Mouse (Mus musculus) bone marrow macrophage, adult 2 months (primary cell): ENCODE measurements at regions not wholly inside any gene's neighbourhood (a gene's known extent, or its start where the extent isn't known, plus 50 kb on each side); places are given as distances from the start of the nearest gene placed in this dataset.

Source experiments
- CTCF ChIP-seq: IDR thresholded peaks from 2 replicates; pipeline ENCODE4 v1.5.1; 2012; ENCODE audit warnings: low read depth, mild to moderate bottlenecking, low read length, moderate library complexity
- POLR2A ChIP-seq: IDR thresholded peaks from 2 replicates; pipeline ENCODE4 v1.6.1; 2012; ENCODE audit warnings: mild to moderate bottlenecking, low read depth, low read length, borderline replicate concordance

DNA sequence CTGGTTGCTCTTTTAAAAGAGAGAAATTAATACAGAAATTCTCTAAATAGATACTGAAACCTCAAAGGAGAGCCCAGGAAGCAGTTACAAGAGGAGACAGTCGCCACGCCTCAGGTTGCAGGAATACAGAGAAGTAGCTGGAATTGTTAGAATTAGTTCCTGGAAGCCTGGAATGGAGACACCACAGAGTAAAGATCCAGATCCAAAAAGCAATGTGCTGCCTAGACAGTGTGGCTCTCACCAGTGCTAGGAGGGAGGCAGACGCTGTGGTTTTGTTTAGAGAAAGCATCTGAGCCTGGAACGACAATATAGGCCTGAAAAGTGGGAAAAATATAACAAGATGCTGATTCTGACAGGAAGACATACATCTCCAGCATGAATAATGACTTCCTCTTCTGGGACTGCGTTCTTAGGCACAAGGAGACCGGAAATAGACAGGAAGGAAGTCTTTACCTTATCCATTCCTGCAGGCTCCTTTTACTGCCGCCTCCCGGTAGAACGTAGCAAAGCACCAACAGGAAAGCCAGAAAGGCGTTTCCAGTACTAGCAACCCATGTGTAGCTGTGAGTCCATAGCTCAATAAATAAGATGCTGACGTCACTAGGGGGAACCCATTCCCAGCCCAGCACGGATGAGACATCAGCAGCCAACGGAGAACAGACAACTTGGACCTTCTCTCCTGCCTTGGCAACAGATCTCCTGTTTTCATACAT lies 59.4 kb upstream of the Sfrp2 start:
- TF ChIP-seq POLR2A (no peak), CTCF (no peak)
